Mouse (Mus musculus) C2C12 (cell line): ENCODE results near the gene Cacna1b.

Source experiments
- CEBPB ChIP-seq: IDR thresholded peaks from one replicate; pipeline ENCODE4 v1.6.1; 2011; ENCODE audit warnings: low read depth, mild to moderate bottlenecking, control low read depth, moderate library complexity
- CTCF ChIP-seq: IDR thresholded peaks from one replicate; pipeline ENCODE4 v1.5.1; 2011; ENCODE audit not compliant: control insufficient read depth, insufficient read depth, insufficient read length
- MYOD1 ChIP-seq: IDR thresholded peaks from one replicate; pipeline ENCODE4 v1.6.1; 2011; ENCODE audit warnings: low read depth; ENCODE audit not compliant: control insufficient read depth, insufficient read length

DNA sequence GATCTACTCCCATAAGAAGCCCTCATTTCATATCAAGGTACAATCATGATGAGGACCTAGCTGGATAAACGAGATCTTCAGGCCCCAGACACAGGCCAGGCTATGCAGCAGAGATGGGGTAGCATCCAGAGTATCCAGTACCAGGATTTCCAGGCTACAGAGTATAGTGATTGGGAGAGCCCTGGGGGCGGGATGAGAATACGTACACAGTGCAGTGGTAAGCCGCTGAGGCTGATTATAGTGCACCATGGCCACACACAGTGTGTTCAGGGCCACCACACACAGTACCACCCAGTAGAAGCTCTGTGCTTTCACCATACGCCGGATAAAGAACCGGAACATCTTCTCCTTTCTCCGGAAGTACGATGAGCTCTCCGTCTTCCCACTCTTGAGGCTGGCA, 57.0 kb downstream of the Cacna1b start:
- TF ChIP-seq CTCF, result no peak
- no peak for TF ChIP-seq CEBPB
- TF ChIP-seq MYOD1, result no peak
